Mouse (Mus musculus) mouse trophoblast stem cell (cell line): Measurements from ENCODE around the gene Sgip1.

Experiments
- in situ Hi-C, 2 experiments: fragments of 300-500 bp; cut with MseI, MboI; formaldehyde crosslinking; loops; 2 replicates in 1 of 2; 3 replicates in 1 of 2; pipeline ENCODE4 v1.15.1; 2025

The Sgip1 gene

DNA sequence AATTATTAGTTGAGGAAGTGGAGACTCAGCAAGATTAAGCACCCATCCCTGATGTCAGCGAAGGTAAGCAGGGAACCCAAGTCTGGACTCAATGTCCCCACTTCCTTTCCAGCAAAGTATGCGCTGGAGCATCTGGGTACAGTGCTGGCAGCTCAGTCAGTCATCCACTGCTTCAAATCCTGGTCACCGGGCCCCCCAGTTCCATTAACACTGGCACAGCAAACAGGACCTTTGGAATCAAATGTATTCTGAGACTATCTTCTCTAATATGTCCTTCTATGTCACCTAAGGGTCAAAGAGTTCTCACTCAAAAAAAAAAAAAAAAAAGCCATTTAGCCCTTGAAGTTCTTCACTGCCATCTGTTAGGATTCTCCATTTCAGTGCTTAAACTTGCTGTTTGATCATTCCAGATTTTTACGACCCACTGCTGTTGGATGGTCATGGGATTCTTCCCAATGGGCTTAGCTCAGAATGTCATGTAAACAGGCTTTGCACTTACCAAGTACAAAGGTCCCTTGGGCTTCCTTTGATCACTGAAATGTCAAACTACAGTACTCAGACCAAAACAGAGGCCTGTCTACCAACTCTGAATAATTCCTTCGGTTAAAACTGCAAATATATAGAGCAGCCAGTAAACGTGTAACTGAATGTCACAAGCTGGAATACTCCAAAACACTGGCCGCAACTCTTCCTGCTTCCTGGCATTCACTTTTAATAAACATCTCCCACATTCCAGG is 99.1 kb downstream of the Sgip1 start:
- in situ Hi-C loops, result no loop called here

GRCm38 (mm10) chr4:102840956-102841729 is 100.0 kb downstream of the Sgip1 start:
- in situ Hi-C loops, result no loop called here

DNA sequence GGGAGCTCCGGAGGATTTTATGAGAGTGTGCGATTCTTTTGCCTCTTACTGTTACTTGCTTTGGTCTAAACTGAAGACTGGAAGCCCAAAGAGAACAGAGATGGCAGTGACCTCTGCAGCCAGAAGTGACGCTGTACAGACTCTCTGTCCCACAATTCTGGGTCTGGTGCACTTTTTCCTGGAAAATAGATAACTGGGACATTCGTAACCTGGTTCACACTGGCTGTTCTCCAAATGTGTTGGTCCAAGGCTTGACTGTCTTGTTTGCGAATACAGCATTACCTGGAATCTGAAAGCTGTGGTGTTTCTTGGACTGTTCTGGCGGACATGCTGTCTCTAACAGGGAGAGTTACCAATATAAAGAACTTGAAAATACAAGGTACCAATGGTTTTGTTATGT is 109.4 kb downstream of the Sgip1 start:
- in situ Hi-C loops, result no loop called here

GRCm38 (mm10) chr4:102851161-102851560 is 110.1 kb downstream of the Sgip1 start:
- in situ Hi-C loops, result no loop called here

DNA sequence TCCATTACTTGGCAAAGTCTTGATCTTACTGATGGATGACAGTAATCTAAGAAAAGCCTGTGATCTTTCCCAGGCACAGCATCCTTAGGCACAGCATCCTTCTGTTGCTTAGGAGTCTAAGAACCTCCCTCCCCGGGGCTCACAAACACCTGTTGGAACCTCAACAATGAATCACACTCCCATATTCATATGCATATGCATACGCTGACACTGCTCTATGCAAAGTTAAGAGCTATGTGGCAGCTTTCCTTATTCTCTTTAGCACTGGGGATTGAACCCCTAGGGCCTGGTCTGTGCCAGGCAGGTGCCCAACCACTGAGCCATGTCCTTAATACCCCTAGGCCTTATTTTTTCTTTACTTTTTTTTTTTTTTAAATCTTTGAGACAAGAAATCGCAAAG is 111.2 kb downstream of the Sgip1 start:
- in situ Hi-C loops, result no loop called here

DNA sequence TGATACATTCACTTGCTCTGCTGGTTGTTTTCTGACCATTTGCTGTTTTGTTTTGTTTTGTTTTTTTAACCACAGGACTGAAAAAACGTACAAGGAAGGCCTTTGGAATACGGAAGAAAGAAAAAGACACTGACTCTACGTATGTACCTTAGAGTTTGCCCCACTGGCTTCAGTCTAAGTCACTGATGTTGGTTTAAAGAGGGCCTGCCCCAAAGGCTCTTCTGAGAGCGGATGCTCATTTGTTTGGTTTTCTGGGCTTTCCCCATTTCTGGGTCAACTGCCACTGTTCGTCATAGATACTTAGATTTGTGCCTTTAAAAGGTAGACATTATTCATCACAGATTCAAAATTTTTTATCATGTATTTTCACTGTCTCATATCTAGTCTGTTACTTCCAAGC is 111.7 kb downstream of the Sgip1 start:
- in situ Hi-C loops, result no loop called here

GRCm38 (mm10) chr4:102853330-102854022 is 112.4 kb downstream of the Sgip1 start:
- in situ Hi-C loops, result no loop called here

GRCm38 (mm10) chr4:102854928-102855892 is 114.1 kb downstream of the Sgip1 start:
- in situ Hi-C loops, result no loop called here

DNA sequence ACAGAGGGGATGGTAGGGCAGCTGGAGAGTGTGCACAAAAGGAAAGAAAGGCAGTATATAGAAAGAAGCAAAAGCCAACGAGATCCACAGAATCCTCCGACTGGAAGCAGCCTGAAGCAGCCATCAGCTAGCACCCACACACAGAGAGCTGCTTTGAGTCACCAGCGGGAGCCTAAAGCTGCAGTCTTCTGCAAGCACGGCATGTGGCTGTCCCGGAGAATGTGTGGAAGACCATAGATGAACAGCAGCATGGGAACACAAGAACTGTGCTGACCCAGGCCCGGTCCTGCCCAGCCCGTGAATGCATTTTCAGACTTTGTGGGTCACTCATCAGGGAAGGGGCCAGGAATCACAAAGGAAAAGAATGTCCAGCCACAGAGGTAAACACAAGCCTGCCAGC is 115.0 kb downstream of the Sgip1 start:
- in situ Hi-C loops, result no loop called here

- in situ Hi-C loops, result no loop called here
Observed at GRCm38 (mm10) chr4:102859259-102860194, 118.4 kb downstream of the Sgip1 start.

- in situ Hi-C loops, result no loop called here
Observed at GRCm38 (mm10) chr4:102862751-102863710, 121.9 kb downstream of the Sgip1 start.

- in situ Hi-C loops, result no loop called here
Observed at GRCm38 (mm10) chr4:102866531-102866930, 125.4 kb downstream of the Sgip1 start.

GRCm38 (mm10) chr4:102871274-102871673 is 130.2 kb downstream of the Sgip1 start:
- in situ Hi-C loops, result no loop called here

GRCm38 (mm10) chr4:102883142-102883541 is 142.0 kb downstream of the Sgip1 start:
- in situ Hi-C loops, result no loop called here

- in situ Hi-C loops, result no loop called here
Observed at GRCm38 (mm10) chr4:102884228-102884627, 143.1 kb downstream of the Sgip1 start.

- in situ Hi-C loops, result no loop called here
Observed at GRCm38 (mm10) chr4:102886459-102886858, 145.4 kb downstream of the Sgip1 start.

- in situ Hi-C loops, result no loop called here
Observed at GRCm38 (mm10) chr4:102886902-102887301, 145.8 kb downstream of the Sgip1 start.

DNA sequence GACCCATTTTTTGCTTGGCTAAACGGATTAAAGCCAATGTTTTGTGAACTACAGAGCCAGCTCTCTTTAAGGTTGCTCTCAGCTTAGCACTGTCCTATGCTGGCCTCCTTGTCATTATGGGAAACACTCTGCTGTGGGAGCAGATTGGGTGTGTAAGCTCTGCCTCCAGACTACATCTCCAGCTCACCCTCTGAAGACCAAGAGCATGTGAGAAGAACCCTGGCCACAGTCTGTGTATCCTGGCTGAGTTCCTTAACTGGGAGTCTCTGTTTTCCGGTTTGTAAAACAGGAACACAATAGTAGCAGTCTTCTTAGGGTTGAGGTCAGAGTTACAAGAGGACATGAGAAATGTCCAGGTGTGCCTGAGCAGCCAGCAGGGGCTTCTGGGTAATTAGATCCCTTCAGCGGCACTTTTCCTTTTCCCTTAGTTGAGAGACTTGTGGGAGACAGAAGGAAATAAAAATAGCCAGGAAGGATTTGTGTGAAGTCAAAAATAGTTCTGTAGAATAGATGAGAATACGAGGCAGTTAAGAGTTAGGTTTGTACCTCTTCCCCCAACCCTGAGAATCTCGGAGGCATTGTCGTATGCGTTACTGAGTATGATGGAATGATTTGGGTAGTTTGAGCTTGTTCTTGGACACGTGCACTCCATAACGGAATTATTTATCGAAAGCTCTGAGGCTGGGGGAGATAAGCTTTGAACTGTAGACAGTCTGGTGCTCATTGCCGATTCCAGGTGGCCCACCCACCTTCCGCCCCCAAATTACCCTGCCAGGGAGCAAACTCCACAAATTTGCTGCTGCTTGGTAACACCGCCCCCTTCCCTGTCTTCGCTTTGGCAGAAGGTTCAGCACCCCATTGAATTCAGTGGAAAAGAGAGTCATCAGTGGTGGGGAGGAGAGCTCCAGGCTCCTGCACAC is 146.9 kb downstream of the Sgip1 start:
- in situ Hi-C loops, result no loop called here
